Mouse (Mus musculus) heart, adult 2 months (tissue): ENCODE measurements at regions not wholly inside any gene's neighbourhood (a gene's known extent, or its start where the extent isn't known, plus 50 kb on each side); places are given as distances from the start of the nearest gene placed in this dataset.

Source experiments
- DNase-seq, 2 experiments: peaks; one replicate each; pipeline ENCODE4 v3.0.0; 2021
- H3K27ac ChIP-seq: fragments of 200-600 bp; 2 replicates; pipeline ENCODE4 v1.8.1; 2022
- H3K27me3 ChIP-seq: fragments of 200-500 bp; 2 replicates; pipeline ENCODE4 v1.6.1; 2012; ENCODE audit warnings: mild to moderate bottlenecking, low read length, inconsistent platforms, mixed read lengths; ENCODE audit not compliant: control insufficient read depth, insufficient read depth
- H3K36me3 ChIP-seq: fragments of 200-500 bp; 2 replicates; pipeline ENCODE4 v1.6.1; 2012; ENCODE audit warnings: low read length, inconsistent platforms; ENCODE audit not compliant: control insufficient read depth, insufficient read depth
- H3K4me1 ChIP-seq: fragments of 200-500 bp; 2 replicates; pipeline ENCODE4 v1.6.1; 2011; ENCODE audit warnings: low read length; ENCODE audit not compliant: control insufficient read depth, insufficient read depth
- H3K4me3 ChIP-seq: fragments of 200-600 bp; 2 replicates; pipeline ENCODE4 v1.8.1; 2022
- H3K79me2 ChIP-seq: fragments of 200-500 bp; replicated peaks from 2 replicates; pipeline ENCODE4 v1.6.1; 2012; ENCODE audit warnings: mild to moderate bottlenecking, inconsistent platforms, low read length, moderate library complexity, mixed read lengths; ENCODE audit not compliant: control insufficient read depth, insufficient read depth
- H3K9ac ChIP-seq: fragments of 200-500 bp; 2 replicates; pipeline ENCODE4 v1.6.1; 2012; ENCODE audit warnings: low read depth, mild to moderate bottlenecking, control low read depth, inconsistent platforms, low read length, mixed read lengths
- CTCF ChIP-seq: fragments of 200-600 bp; IDR thresholded peaks from 2 replicates; pipeline ENCODE4 v1.8.1; 2022; ENCODE audit warnings: antibody characterized with exemption, mild to moderate bottlenecking, moderate library complexity
- EP300 ChIP-seq: fragments of 200-500 bp; IDR thresholded peaks from 2 replicates; pipeline ENCODE4 v1.6.1; 2011; ENCODE audit warnings: low read depth, low read length, control low read depth; ENCODE audit not compliant: insufficient read depth
- POLR2A ChIP-seq: fragments of 200-500 bp; IDR thresholded peaks from 2 replicates; pipeline ENCODE4 v1.6.1; 2011; ENCODE audit warnings: mild to moderate bottlenecking, low read depth, low read length, control low read depth; ENCODE audit not compliant: insufficient read depth
- WGBS: fragments of 180-500 bp; shearing (Covaris S2); methylation state at CpG from one replicate; pipeline ENCODE4 v1.1.7; 2018; 5-methylcytosine and 5-hydroxymethylcytosine counted together
- intact Hi-C: fragments of 180-260 bp; cut with DNase I; formaldehyde crosslinking; loops from one replicate; pipeline ENCODE4 v1.15.1; 2025

DNA sequence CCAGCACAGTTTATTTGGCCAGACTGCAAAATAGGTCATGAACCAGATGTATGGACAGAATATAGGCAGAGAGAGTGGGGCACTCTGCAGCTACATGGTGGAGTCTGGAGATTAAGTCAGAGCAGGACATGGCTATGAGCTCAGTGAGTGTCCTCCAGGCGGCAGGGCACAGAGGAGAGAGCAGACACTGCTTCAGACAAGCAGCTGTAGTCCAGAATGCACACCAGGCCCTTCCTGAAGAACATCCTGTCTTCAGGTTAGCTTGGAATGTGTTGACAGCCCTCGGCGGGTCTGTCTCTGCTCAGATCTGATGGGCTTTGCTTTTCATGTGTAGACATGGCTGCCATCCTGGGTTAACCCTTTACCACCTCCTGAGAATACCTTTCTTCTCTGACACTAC lies 238.6 kb downstream of the Nuak1 start:
- DNase-seq = peak in 1 of 2 experiments; percentile 3
- Histone ChIP-seq H3K27me3 (no peaks in the 10 kb centered on the region), H3K36me3 (no peaks in the 10 kb centered on the region), H3K4me1 (no peaks in the 10 kb centered on the region), H3K79me2 (no peaks in the 10 kb centered on the region), H3K27ac (no peak overlapping the region), H3K4me3 (no peak overlapping the region), H3K9ac (no peak overlapping the region)
- 24% methylated on average over 3 of the region's 3 CpGs for WGBS
- intact Hi-C loops = no loop called here
- TF ChIP-seq CTCF = no peak
- no peak for TF ChIP-seq POLR2A
- no peak for TF ChIP-seq EP300

DNA sequence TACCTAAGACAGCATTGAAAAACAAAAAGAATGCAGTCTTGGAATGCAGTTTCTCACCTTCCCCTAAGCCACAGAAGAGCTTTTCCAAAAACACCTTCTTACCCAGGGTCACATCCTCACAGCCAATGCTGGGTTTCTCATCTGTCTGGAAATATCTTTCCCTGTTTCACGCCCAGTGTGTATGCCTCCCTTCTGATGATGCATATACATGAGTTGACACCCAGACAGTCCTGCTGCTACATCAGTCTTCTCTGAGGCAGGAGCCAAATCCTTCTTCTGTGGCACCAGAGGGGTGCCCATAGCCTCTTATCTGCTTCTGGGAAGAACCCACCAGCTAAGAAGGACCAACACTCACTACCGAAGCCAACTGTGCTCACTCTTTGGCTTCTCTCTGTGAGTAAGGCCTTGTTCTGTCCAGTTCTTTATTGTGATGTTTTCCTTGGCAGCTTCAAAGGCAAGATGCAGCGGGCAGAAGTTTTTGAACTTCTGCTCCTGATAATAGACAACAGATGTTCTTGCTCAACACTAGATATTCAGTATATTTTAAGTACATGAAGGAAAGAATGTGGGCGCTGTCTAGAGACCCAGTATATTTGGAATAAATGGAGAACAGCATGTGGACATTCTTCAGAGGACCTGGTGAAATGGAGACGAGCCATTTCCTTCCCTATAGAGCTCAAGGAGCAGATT lies 228.2 kb downstream of the Nuak1 start:
- H3K27ac ChIP-seq = no peak overlapping the region
- no peak for TF ChIP-seq POLR2A
- no peak for TF ChIP-seq EP300
- TF ChIP-seq CTCF = no peak
- intact Hi-C loops = no loop called here
- 62% methylated on average over 5 of the region's 5 CpGs for WGBS
- H3K27me3 ChIP-seq = no peaks in the 10 kb centered on the region
- H3K4me3 ChIP-seq = no peak overlapping the region
- no peaks in the 10 kb centered on the region for H3K36me3 ChIP-seq
- no peaks in the 10 kb centered on the region for H3K4me1 ChIP-seq
- no peaks in the 10 kb centered on the region for H3K79me2 ChIP-seq
- no peak overlapping the region for H3K9ac ChIP-seq
- DNase-seq = no peak

DNA sequence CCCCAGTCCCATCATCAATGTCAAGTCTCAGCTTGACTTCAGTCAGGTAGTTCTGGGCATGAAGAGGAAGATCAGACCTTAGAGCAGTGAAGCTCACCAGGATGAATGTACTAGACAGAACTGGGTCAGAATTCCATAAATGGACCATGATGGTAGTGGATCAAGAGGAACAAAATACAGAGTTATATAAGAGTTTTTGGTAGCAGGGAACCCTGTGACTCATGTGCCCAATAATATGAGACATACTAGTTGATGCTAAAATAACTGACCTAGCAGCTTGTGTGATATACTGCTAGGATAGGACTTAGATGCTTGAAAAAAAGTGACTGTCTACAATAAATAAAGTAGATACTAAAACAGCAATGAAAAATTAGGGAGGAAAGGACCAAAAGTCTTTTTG lies 225.6 kb downstream of the Nuak1 start:
- Histone ChIP-seq H3K27me3 (no peaks in the 10 kb centered on the region), H3K4me3 (no peak overlapping the region), H3K4me1 (no peaks in the 10 kb centered on the region), H3K36me3 (no peaks in the 10 kb centered on the region), H3K79me2 (no peaks in the 10 kb centered on the region), H3K9ac (no peak overlapping the region), H3K27ac (no peak overlapping the region)
- TF ChIP-seq POLR2A = no peak
- no peak for TF ChIP-seq CTCF
- no peak for TF ChIP-seq EP300
- intact Hi-C loops = no loop called here
- no peak for DNase-seq

DNA sequence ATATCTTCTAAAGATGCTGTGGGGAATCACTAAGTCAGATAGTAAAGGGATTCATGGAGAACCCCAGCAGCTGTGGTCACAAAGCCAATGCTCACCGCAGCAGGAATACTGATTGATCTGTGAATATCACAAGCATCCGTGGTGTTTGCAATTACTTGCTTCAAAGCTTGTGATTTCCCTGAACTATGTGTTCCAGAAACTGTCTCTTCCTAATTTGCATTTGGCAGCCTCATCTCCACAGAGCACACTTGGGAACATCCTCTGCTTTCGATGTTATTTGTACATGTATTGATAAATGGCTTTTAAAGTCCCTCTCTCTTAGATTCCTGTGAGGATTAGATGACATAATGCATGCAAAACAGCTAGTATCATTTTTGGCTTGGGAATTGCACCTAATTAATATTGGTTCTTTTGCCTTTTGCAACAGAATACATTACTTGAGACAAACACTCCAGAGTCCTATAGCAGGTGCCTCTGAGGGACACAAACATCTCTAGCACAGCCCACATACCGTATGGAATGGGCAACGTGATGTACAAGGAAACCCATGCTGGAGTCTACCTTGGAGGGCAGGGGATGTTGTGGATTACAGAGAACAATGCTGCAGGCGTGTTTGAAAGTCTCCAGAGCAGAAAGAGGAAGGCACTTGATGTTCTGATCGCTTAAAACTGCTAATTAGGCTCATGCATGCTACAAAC lies 211.0 kb downstream of the Nuak1 start:
- WGBS = 64% methylated on average over 7 of the region's 7 CpGs
- Histone ChIP-seq H3K27ac (peak overlapping the region; percentile 74), H3K9ac (no peak overlapping the region), H3K36me3 (no peaks in the 10 kb centered on the region), H3K79me2 (no peaks in the 10 kb centered on the region), H3K4me3 (no peak overlapping the region), H3K27me3 (no peaks in the 10 kb centered on the region), H3K4me1 (no peaks in the 10 kb centered on the region; the same call in 1 of the 2 replicates)
- intact Hi-C loops = no loop called here
- no peak for TF ChIP-seq POLR2A
- no peak for DNase-seq

DNA sequence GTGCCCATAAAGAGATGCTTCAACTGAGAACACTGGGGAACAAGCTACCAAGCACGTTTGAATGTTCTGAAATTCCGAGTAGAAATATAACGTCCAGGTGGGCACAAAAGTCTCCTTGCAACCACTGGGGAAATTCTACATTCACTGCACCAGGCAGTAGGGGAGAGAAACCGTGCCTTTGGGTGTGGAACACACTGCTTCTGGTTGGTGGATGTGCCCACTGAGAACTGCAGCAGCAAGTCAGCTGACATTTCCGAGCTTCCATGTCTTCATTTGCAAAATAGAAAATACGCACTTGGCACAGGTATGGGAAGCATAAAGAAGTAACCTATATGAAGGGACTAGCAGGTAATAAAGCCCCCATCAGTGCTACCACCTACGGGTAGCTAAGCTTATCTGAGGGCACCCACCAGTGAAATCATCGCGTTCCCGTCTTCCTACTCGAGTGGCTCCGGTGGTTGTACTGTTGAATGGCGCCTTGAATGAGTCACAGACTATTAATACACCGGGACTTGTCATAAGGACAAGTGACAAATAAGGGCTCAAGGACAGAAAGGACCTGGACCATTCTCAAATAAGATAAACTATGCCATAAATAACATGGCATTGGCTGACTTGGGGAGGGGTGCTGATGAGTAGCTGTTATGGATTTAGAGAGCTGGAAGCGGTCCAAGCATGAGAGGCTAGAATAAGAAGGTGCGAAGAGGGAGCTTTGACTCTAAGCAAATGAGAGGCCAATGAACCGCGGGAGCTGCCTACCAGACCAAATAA lies 210.2 kb downstream of the Nuak1 start:
- H3K36me3 ChIP-seq = no peaks in the 10 kb centered on the region
- 56% methylated on average over 18 of the region's 18 CpGs for WGBS
- TF ChIP-seq EP300 = peak; percentile 45; the same call in 1 of the 2 replicates
- TF ChIP-seq CTCF = no peak
- peak; percentile 69 for TF ChIP-seq POLR2A
- H3K27ac ChIP-seq = peak overlapping the region; percentile 87
- intact Hi-C loops = loop anchor here (5.0 kb wide), 1 partner anchor 207 kb away; no protein-coding TSS in a partner anchor
- no peak overlapping the region for H3K9ac ChIP-seq
- no peaks in the 10 kb centered on the region for H3K27me3 ChIP-seq
- H3K79me2 ChIP-seq = no peaks in the 10 kb centered on the region
- H3K4me1 ChIP-seq = no peaks in the 10 kb centered on the region; the same call in 1 of the 2 replicates
- no peak overlapping the region; the same call in 1 of the 2 replicates for H3K4me3 ChIP-seq
- peak; percentile 36 to 75 for DNase-seq

DNA sequence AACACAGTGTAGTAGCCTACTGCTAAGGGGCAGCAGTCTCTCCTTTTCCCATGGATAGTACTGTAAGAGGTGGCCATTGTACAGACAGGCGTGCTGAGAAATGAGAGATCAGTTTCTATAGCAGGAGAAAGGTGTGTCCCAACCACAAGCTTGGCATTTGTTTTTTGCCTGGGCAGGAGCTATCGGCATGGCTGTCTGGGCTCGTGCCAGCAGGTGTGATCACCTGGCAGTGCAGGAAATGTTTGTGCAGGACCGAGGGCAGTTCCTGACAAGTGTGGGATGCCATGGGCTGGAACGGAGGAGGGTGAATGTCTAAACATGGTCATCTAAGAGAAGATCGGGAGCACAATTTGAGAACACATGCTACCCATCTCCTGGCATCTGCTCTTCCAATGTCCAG lies 205.4 kb downstream of the Nuak1 start:
- intact Hi-C loops = no loop called here
- no peak for DNase-seq
- no peak overlapping the region for H3K9ac ChIP-seq
- no peaks in the 10 kb centered on the region for H3K4me1 ChIP-seq
- H3K27ac ChIP-seq = no peak overlapping the region
- no peak overlapping the region for H3K4me3 ChIP-seq
- TF ChIP-seq CTCF (no peak), POLR2A (no peak), EP300 (no peak)
- no peaks in the 10 kb centered on the region for H3K79me2 ChIP-seq
- no peaks in the 10 kb centered on the region for H3K27me3 ChIP-seq
- 90% methylated on average over 6 of the region's 6 CpGs for WGBS
- H3K36me3 ChIP-seq = no peaks in the 10 kb centered on the region
